Mouse (Mus musculus) ovary, postnatal 14 days (tissue): ENCODE measurements around the gene Cry1.

Source experiments
- DNase-seq: peaks from one replicate; pipeline ENCODE4 v3.0.0; 2022; ENCODE audit warnings: low spot score

Cry1 gene

GRCm38 (mm10) chr10:85159989-85160619 lies 24.8 kb downstream of the Cry1 start:
- no peak for DNase-seq

- no peak for DNase-seq
These were observed 27.4 kb downstream of the Cry1 start for GRCm38 (mm10) chr10:85157451-85157850.

- DNase-seq: peak; percentile 45
These were observed 30.7 kb downstream of the Cry1 start for GRCm38 (mm10) chr10:85154195-85154594.

DNA sequence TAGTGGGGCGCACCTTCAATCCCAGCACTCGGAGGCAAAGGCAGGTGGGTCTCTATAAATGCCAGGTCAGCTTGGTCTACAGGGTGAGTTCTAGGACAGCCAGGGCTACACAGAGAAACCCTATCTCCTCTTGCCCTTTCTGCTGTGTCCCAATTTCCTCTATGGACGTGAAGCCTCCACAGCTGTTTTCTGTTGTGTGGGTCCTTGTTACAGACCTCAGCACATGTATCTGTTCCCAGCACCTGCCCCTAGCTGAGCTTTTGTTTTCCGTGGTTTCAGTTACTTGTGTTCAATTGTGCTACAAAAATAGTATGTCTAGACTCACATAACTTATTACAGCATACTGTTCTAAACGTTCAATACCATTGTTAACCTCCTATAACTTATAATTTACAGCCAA lies 35.6 kb downstream of the Cry1 start:
- DNase-seq: no peak

DNA sequence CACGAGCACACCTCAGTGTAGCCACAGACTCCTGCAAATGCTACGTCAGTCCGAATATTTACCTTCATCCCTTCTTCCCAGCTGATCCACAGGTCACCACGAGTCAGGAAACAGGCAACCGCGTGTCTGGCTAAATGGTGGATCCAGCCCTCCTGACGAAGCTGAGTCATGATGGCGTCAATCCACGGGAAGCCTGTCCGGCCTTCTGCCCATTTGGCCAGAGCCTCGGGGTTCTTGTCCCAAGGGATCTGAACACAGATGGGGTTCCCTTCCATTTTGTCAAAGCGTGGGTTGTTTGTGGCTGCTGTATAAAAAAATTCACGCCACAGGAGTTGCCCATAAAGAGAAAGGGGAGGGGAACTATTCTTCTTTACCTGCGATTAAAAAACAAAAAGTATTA lies 38.6 kb downstream of the Cry1 start:
- no peak for DNase-seq

GRCm38 (mm10) chr10:85141465-85141864 lies 43.4 kb downstream of the Cry1 start:
- no peak for DNase-seq

- DNase-seq: no peak
These were observed 48.3 kb downstream of the Cry1 start for GRCm38 (mm10) chr10:85136573-85136972.

DNA sequence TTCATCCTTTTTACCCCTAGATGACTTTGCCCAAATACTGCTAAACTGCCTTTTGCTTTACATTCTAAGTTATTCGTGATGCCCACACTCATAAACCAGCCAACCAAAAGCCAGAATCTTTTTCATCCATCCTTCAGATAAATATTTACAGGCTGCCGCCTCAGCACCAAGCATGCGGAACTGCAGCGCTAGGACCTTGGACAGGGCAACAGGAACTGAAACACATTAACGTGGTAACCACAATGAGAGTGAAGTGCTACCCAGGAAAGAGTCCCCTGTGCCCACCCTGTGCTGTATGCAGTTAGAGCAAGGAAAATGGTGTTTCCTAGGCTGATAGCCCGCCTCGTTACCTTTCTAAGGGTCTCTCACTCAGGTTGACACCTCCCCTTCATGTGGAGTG lies 56.4 kb downstream of the Cry1 start:
- DNase-seq: no peak

- DNase-seq: peak; percentile 82
These were observed 57.2 kb downstream of the Cry1 start, which contains the start of gene Mterf2 for GRCm38 (mm10) chr10:85127395-85128287. Gene Mterf2 (minus strand): TSS chr10:85128027.

GRCm38 (mm10) chr10:85125184-85125583 lies 59.7 kb downstream of the Cry1 start:
- no peak for DNase-seq

DNA sequence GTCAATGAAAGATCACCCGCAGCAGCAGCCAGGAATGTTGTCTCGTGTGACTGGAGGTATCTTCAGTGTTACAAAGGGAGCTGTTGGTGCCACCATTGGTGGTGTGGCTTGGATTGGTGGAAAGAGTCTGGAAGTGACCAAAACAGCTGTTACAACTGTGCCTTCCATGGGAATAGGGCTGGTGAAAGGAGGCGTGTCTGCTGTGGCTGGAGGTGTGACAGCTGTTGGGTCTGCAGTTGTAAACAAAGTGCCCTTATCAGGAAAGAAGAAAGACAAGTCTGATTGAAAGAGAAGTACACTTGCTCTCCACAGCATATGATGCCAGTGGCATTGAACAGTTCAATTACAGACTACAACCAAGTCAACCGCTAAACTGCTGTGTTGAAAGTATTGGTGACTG lies 70.5 kb downstream of the Cry1 start:
- no peak for DNase-seq

GRCm38 (mm10) chr10:85103085-85103885 lies 81.6 kb downstream of the Cry1 start:
- peak; percentile 22 for DNase-seq

GRCm38 (mm10) chr10:85102247-85103084 lies 82.4 kb downstream of the Cry1 start, which contains the start of the genes Fhl4 and Tmem263:
Gene Fhl4 (minus strand): TSS chr10:85102495.
Gene Tmem263 (plus strand): TSS chr10:85102627.
- DNase-seq: peak; percentile 73

GRCm38 (mm10) chr10:85101841-85102240 lies 83.0 kb downstream of the Cry1 start:
- no peak for DNase-seq
